Mouse (Mus musculus) liver, postnatal 0 days (tissue): ENCODE measurements around the gene Zfyve27.

Experiments used
- CTCF ChIP-seq: sonication (generic); IDR thresholded peaks from 2 replicates; pipeline ENCODE4 v1.5.1; 2016; ENCODE audit warnings: antibody characterized with exemption, low read depth
- EP300 ChIP-seq: IDR thresholded peaks from 2 replicates; pipeline ENCODE4 v1.6.1; 2016; ENCODE audit warnings: antibody characterized with exemption, low read depth, mild to moderate bottlenecking

GRCm38 (mm10) chr19:42130294-42130606 lies 33.5 kb upstream of the Zfyve27 start:
- TF ChIP-seq CTCF = no peak
- TF ChIP-seq EP300 = no peak
